Mouse (Mus musculus) bone marrow macrophage, adult 2 months (primary cell): ENCODE results near the gene Srl. TPM values are rescaled to one million over a fixed set of nuclear protein-coding genes. Genes with fewer than 3 reads are reported as not detected.

ENCODE experiments used
- H3K27ac ChIP-seq: 2 replicates; pipeline ENCODE4 v1.5.1; 2012; ENCODE audit warnings: low read depth, low read length; ENCODE audit not compliant: insufficient read depth
- H3K4me1 ChIP-seq: 2 replicates; pipeline ENCODE4 v1.6.1; 2012; ENCODE audit warnings: low read length; ENCODE audit not compliant: control insufficient read depth, insufficient read depth
- H3K4me3 ChIP-seq: 2 replicates; pipeline ENCODE4 v1.5.1; 2012; ENCODE audit warnings: mild to moderate bottlenecking, low read length, moderate library complexity; ENCODE audit not compliant: insufficient read depth
- CTCF ChIP-seq: IDR thresholded peaks from 2 replicates; pipeline ENCODE4 v1.5.1; 2012; ENCODE audit warnings: low read depth, mild to moderate bottlenecking, low read length, moderate library complexity
- POLR2A ChIP-seq: IDR thresholded peaks from 2 replicates; pipeline ENCODE4 v1.6.1; 2012; ENCODE audit warnings: mild to moderate bottlenecking, low read depth, low read length, borderline replicate concordance
- polyA plus RNA-seq: library from polyadenylated mRNA; stranded (reverse); fragments of >200 nt; gene quantifications from 2 replicates; pipeline ENCODE4 v1.2.4, GENCODE M21; 2012; ENCODE audit not compliant: missing spikeins, insufficient read depth, insufficient read length

Srl gene
- polyA plus RNA-seq, 1 experiment: 1.6 TPM

DNA sequence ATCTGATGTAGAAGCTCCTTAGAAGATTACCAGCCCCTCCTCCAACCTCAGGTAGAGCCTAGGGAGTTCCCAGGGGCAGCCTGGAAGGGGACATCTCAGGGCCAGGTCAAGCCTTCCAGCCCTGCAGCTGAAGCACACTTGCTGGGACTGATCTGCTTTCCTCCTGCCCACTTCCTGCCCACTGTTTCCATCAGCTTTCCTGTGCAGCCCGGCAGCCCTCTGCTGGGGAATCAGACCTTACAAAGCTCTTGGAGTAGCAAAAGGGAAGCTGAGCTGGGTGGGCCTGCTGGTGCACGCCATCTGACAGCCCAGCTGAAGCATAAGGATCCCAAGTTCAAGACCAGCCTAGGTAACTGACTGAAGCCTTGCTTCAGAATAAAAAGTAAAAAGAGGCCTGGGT is 35.3 kb upstream of the Srl start:
- Histone ChIP-seq H3K4me3 (no peak overlapping the region), H3K4me1 (peaks cover 8% of the 10 kb centered on the region), H3K27ac (no peak overlapping the region)
- TF ChIP-seq POLR2A (no peak), CTCF (no peak)

DNA sequence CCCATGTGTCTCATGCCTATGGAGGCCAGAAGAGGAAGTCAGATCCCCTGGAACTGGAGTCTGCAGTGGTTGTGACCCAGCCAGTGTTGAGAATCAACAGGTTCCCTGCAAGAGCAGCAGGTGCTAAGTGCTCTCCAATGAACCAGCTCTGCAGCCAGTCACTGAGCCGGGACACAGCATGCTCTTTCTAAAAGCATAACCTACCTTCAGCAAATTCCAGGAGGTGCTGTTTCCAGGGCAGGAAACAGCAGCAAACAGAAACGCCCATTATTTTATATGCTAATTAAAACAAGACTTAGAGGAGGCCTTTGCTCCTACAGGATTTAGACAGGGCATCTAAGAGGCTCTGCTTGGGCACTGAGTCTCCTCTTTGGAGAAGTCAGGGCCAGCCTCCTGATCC is 34.4 kb upstream of the Srl start:
- Histone ChIP-seq H3K27ac (no peak overlapping the region), H3K4me1 (peaks cover 8% of the 10 kb centered on the region), H3K4me3 (no peak overlapping the region)
- no peak for TF ChIP-seq POLR2A

DNA sequence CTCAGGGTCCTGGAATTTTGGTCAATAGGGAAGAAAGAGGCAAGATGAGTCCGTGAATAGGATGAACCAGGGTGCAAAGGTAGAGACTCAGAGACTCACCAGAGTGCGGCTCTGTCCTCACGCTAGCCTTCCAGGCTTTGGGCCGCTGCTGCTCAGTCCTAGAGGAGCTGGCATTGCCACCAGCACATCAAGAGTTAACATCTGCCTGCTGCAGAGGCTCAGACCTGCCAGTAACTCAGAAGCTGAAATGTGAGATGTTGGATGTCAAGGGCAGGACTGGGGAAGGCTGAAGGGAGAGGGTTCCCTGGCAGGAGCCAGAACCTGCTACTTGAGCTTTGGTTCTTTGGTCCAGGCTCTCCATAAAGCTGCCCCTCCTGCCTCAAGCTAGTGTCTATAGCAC is 29.1 kb upstream of the Srl start:
- TF ChIP-seq POLR2A: no peak
- no peak for TF ChIP-seq CTCF
- no peak overlapping the region for H3K4me3 ChIP-seq
- H3K4me1 ChIP-seq: no peaks in the 10 kb centered on the region; the same call in 1 of the 2 replicates
- H3K27ac ChIP-seq: no peak overlapping the region

DNA sequence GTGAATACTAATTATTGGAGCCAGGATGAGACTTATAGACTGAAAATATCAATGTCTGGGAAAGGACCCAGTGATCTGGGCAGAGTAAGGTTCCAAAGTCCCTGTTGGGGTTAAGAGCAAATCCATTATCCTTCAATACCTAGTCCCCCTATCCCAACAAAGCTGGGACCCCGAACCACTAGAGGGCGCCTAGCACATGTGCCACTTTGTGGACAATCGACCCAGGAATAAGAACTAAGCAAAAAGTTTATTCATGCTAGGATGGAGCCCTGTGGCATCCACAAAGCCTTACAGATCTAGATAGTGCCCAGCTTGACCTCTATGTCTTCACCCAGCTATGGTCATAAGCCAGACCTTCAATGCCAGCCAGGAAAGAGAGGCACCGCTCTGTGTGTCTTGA is 26.3 kb upstream of the Srl start:
- Histone ChIP-seq H3K4me3 (no peak overlapping the region), H3K27ac (no peak overlapping the region)
- TF ChIP-seq CTCF (peak; percentile 84), POLR2A (no peak)

DNA sequence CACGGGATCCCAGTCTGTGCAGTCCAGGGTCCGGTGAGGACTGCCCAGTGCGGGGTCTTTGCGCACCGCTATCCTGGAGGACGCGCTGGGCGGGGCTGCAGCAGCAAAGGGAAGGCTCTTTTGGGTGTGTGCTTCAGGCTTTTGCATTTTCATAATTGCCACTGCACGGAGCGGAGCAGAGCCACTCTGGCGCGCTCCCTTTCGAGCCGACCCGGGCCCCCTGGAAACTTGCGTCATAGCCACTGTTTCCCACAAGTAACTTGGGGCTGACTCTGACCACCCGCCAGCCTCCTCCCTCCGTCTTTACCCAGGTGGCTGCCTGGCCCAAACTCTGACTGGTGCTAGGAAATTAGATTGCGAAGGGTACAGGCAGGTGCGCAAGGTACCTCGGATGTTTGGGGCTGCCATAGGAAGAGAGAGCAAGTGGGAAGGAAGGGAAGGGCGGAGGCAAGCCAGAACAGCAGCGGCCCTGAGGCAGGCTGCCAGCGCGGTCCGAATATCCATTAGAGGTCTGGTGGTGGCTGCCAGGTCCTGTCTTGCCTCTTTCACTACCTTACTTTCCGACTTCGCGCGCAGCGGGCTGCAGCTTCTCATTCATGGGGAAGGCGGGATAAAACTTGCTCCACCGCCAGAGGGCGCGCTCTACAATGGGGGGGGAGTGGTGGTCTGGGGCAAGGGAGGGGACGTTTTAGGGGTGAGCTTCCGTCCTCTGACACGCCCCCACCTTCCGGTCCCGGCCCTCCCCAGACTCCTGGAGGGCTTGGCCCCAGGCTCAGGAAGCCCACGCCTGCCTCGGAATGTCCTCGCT is 18.7 kb upstream of the Srl start:
- H3K4me1 ChIP-seq: peaks cover 12% of the 10 kb centered on the region
- H3K27ac ChIP-seq: peak overlapping the region; percentile 87
- peak overlapping the region; percentile 85 for H3K4me3 ChIP-seq
- TF ChIP-seq POLR2A: 0 out of 2 replicates have a peak, but pooled peaks have one; percentile 56
- peak; percentile 87 for TF ChIP-seq CTCF

More for the DNA sequence above, 26.3 kb upstream of the Srl start:
- H3K4me1 ChIP-seq: no peaks in the 10 kb centered on the region; the same call in 1 of the 2 replicates

GRCm38 (mm10) chr16:4559715-4560144 is 18.1 kb upstream of the Srl start, which contains the start of gene Tfap4:
Gene Tfap4, minus strand, starts transcription at chr16:4559854.
- Histone ChIP-seq H3K4me1 (peaks cover 13% of the 10 kb centered on the region), H3K4me3 (peak within 1 kb of the TSS; percentile 85), H3K27ac (peak within 1 kb of the TSS; percentile 87)
- TF ChIP-seq CTCF (no peak; the same call in 1 of the 2 replicates), POLR2A (no peak)

GRCm38 (mm10) chr16:4558980-4559631 is 17.5 kb upstream of the Srl start:
- Histone ChIP-seq H3K4me1 (peaks cover 13% of the 10 kb centered on the region), H3K4me3 (peak overlapping the region; percentile 85), H3K27ac (peak overlapping the region; percentile 85)
- TF ChIP-seq CTCF (no peak), POLR2A (no peak; the same call in 1 of the 2 replicates)

DNA sequence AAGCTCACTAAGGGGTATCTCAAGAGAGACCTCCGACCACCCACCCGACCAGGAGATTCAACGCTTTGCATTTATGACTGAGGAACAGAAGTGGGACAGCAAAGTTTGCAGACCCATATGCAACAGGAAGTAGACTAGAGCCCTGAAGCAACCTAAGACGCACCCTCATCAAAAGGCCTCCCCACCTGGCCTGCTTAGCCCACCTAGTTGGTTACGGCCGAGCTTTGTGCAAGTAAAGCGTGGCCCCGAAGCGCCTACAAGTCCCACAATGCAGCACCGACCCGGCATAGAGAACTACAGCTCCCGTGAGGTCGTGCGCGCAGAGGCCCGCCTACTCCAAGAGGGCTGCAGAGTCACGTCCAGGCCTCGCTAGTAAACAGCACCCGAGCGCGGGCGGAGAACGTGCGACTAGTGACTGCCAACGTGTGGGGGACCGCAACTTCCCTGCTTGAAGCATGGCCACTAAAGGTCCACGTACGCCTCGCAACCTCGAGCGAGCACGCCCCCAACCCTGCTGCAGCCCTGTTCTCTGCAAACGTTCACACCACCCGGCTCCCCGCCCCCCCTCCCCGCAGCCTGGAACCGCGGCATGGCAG is 16.9 kb upstream of the Srl start:
- TF ChIP-seq CTCF (no peak), POLR2A (peak; percentile 21)
- Histone ChIP-seq H3K27ac (peak overlapping the region; percentile 85), H3K4me1 (peaks cover 13% of the 10 kb centered on the region), H3K4me3 (peak overlapping the region; percentile 85)

DNA sequence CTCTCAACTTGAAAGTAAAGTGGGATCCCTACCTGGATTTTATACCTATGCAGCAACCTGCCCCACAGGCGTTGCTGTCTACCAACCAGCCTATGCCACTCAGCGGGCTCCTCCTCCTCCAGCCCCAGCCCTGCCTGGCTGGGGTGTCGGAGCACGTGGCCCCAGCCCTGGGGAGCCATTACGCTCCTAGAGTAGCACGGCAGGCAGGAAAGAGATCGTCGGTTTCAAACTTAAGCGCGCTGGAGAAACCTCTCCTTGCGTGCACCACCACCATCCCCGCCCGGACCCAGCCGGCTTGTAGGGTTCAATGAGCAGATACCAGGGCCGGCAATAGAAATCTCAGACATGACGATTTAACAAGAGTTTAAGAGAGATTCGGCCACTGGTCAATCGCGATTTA is 16.3 kb upstream of the Srl start:
- peak overlapping the region; percentile 85 for H3K27ac ChIP-seq
- no peak for TF ChIP-seq POLR2A
- no peak for TF ChIP-seq CTCF
- peak overlapping the region; percentile 85 for H3K4me3 ChIP-seq
- H3K4me1 ChIP-seq: peaks cover 13% of the 10 kb centered on the region
